Mouse (Mus musculus): ENCODE data around the gene Armcx1.
"Not testable (repeated sequence)": the region's sequence is repeated elsewhere in the genome, so short reads cannot be mapped to it uniquely, and the experiment has no call there.

Gene Armcx1

GRCm38 (mm10) chrX:134717752-134718308, at the start of gene Armcx1:
Gene Armcx1 (plus strand): TSS chrX:134717963.
- DNase-seq (ENCODE audit: low spot score) = peak; percentile 73

- no peak for DNase-seq (ENCODE audit: low spot score)
Observed at GRCm38 (mm10) chrX:134675022-134675421, 42.7 kb upstream of the Armcx1 start.

- no peak for DNase-seq (ENCODE audit: low spot score)
Observed at GRCm38 (mm10) chrX:134675959-134676358, 41.8 kb upstream of the Armcx1 start.

GRCm38 (mm10) chrX:134684936-134685335, 32.8 kb upstream of the Armcx1 start:
- DNase-seq (ENCODE audit: low spot score) = no peak

GRCm38 (mm10) chrX:134686267-134686666, 31.5 kb upstream of the Armcx1 start, which contains the start of gene Armcx4:
Gene Armcx4 (plus strand): TSS chrX:134686519.
- DNase-seq (ENCODE audit: low spot score) = peak; percentile 21

GRCm38 (mm10) chrX:134686739-134687171, 31.0 kb upstream of the Armcx1 start:
- DNase-seq (ENCODE audit: low spot score) = peak; percentile 24

GRCm38 (mm10) chrX:134689676-134690075, 28.1 kb upstream of the Armcx1 start:
- DNase-seq (ENCODE audit: low spot score) = peak; percentile 28

- peak; percentile 62 for DNase-seq (ENCODE audit: low spot score)
Observed at GRCm38 (mm10) chrX:134690871-134691539, 26.8 kb upstream of the Armcx1 start.

GRCm38 (mm10) chrX:134691540-134691935, 26.2 kb upstream of the Armcx1 start:
- peak; percentile 70 for DNase-seq (ENCODE audit: low spot score)

GRCm38 (mm10) chrX:134716863-134717262, 900 bp upstream of the Armcx1 start:
- no peak for DNase-seq (ENCODE audit: low spot score)

GRCm38 (mm10) chrX:134718524-134718923, 761 bp downstream of the Armcx1 start:
- DNase-seq (ENCODE audit: low spot score) = peak; percentile 50

- not testable (repeated sequence) for DNase-seq (ENCODE audit: low spot score)
Observed at GRCm38 (mm10) chrX:134723762-134724161, 6.0 kb downstream of the Armcx1 start.

GRCm38 (mm10) chrX:134729778-134730177, 12.0 kb downstream of the Armcx1 start:
- peak; percentile 48 for DNase-seq (ENCODE audit: low spot score)

GRCm38 (mm10) chrX:134737796-134738195, 20.0 kb downstream of the Armcx1 start:
- DNase-seq (ENCODE audit: low spot score) = no peak

- DNase-seq (ENCODE audit: low spot score) = no peak
Observed at GRCm38 (mm10) chrX:134739160-134739559, 21.4 kb downstream of the Armcx1 start.

- no peak for DNase-seq (ENCODE audit: low spot score)
Observed at GRCm38 (mm10) chrX:134741862-134742261, 24.1 kb downstream of the Armcx1 start.

GRCm38 (mm10) chrX:134746459-134746858, 28.7 kb downstream of the Armcx1 start:
- peak; percentile 41 for DNase-seq (ENCODE audit: low spot score)

- DNase-seq (ENCODE audit: low spot score) = peak; percentile 6
Observed at GRCm38 (mm10) chrX:134750764-134751592, 33.2 kb downstream of the Armcx1 start, which contains the start of gene Armcx6. Gene Armcx6 (minus strand): TSS chrX:134751417.

GRCm38 (mm10) chrX:134751910-134752309, 34.1 kb downstream of the Armcx1 start:
- DNase-seq (ENCODE audit: low spot score) = no peak

GRCm38 (mm10) chrX:134752584-134752983, 34.8 kb downstream of the Armcx1 start:
- no peak for DNase-seq (ENCODE audit: low spot score)

- DNase-seq (ENCODE audit: low spot score) = peak; percentile 75
Observed at GRCm38 (mm10) chrX:134756434-134757292, 38.9 kb downstream of the Armcx1 start, which contains the start of gene Armcx3. Gene Armcx3 (plus strand): TSS chrX:134756595.
